Mouse (Mus musculus) urinary bladder, postnatal 25 days (tissue): ENCODE results near the gene Syn3.
"Not testable (repeated sequence)": the region's sequence is repeated elsewhere in the genome, so short reads cannot be mapped to it uniquely, and the experiment has no call there.

Experiments used
- DNase-seq: peaks from one replicate; pipeline ENCODE4 v3.0.0; 2022; ENCODE audit warnings: low spot score

The Syn3 gene

GRCm38 (mm10) chr10:86418345-86418744, 80.4 kb downstream of the Syn3 start:
- DNase-seq: no peak

DNA sequence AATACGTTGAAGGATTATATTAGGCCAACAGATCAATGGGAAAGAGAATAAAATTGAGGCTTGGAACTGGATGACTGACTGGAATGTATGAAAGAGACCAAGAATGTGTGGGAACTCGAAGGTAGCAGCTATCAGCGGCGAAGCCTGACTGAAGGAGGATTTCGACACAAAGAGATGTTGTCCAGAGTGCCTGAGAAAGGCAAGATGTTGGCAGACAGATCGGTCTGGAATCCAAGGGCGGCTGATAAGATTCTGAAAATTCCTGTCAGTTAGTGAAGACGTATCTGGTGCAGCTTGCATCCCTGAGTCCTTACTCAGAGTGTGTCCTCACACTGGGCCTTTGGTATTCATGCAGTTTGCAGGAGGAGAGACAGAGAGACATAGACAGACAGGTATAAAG, 81.9 kb downstream of the Syn3 start:
- DNase-seq: no peak

- DNase-seq: no peak
Measured at GRCm38 (mm10) chr10:86410868-86411267, 87.8 kb downstream of the Syn3 start.

DNA sequence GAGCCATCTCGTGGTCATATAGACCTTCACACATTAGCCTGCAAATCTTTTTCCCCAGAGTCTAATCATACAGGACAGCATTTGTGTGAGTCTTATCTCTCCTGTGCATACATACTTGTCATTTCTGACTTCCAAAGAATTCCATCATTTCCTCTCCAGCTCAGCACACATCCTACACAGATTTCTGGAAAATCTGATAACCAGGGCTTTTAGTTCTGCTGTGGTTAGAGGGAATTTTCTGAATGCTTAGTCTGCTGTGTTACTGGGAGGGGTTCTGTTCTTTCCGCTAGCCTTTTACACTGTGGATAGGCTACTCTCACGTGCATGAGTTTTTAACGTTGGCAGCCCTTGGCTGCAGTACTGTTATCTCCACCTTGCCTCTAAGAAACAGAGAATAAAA, 91.7 kb downstream of the Syn3 start:
- DNase-seq: no peak

DNA sequence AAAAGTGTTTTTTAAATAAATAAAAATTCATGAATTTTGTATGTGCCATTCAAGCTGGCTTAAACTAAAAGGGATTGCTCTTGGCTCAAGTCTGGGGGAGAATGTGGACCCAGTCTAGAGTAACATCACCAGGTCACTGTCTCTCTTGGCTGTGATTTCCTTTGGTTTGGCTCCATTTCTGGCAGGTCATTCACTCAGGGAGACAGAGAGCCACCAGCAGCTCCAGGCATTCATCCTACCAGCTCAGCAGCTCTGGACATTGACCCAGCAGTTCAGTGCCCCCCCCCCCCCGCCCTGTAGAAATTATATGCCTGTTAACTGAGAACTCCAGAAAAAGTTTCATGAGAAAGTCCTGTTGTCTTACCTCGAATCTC, 100.4 kb downstream of the Syn3 start:
- no peak for DNase-seq

GRCm38 (mm10) chr10:86397577-86398346, 100.9 kb downstream of the Syn3 start:
- no peak for DNase-seq

- no peak for DNase-seq
Measured at GRCm38 (mm10) chr10:86392399-86392798, 106.3 kb downstream of the Syn3 start.

- DNase-seq: no peak
Measured at GRCm38 (mm10) chr10:86389913-86390312, 108.8 kb downstream of the Syn3 start.

- DNase-seq: no peak
Measured at GRCm38 (mm10) chr10:86389357-86389756, 109.3 kb downstream of the Syn3 start.

DNA sequence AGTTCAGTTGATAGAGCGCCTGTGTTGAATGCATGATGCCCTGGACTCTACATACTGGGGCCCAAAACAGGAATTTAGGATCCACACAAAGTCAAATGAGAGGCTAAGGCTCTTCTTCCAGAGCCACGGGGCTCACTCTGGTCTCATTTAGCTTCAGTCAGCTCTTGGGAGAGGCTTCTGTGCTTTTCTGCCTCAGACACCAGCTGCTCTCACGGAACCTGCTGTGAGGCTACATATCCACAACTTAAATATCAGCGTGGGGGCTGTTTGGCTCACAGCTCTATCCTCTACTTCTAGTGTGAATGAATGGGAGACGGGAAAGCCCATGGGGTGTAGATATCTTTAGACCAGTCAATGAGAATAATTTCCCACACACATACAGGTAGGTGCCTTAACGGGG, 109.9 kb downstream of the Syn3 start:
- DNase-seq: no peak

GRCm38 (mm10) chr10:86387821-86388440, 110.8 kb downstream of the Syn3 start:
- no peak for DNase-seq

- DNase-seq: no peak
Measured at GRCm38 (mm10) chr10:86386232-86386631, 112.5 kb downstream of the Syn3 start.

DNA sequence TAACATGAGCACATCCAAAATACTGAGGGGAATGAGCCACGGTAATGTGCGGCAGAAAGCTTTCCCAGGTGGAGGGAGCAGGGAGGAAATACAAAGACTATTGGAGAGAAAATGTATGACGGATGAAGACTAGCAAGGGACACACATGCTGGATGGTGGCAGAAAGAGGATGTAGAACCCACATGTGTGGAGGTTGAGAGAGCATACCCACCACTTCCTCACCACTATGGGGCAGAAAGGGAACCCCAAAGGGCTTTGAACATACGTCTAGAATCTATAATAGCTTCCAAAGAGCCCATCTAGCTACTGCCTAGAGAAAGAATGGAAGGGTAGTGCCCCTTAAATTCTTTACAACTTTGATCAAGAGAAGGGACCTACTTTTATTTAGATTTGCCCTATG, 113.0 kb downstream of the Syn3 start:
- DNase-seq: no peak

- DNase-seq: no peak
Measured at GRCm38 (mm10) chr10:86384655-86385054, 114.0 kb downstream of the Syn3 start.

DNA sequence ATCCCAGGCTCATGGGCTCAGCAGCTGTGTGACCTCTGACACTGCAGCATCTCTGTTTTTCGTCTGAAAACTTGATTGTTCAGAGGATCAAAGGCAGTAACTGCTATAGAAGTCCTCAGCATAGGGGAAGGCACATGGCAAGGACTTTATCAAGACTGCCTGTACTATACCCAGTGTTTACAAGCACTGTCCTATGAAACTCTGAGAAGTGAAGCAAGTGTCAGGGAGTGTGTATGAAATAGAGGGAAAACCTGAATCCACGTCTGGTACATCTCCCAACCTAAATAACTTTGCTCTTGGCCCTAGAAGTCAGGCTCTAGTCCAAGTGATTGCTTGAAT, 116.8 kb downstream of the Syn3 start:
- DNase-seq: no peak

DNA sequence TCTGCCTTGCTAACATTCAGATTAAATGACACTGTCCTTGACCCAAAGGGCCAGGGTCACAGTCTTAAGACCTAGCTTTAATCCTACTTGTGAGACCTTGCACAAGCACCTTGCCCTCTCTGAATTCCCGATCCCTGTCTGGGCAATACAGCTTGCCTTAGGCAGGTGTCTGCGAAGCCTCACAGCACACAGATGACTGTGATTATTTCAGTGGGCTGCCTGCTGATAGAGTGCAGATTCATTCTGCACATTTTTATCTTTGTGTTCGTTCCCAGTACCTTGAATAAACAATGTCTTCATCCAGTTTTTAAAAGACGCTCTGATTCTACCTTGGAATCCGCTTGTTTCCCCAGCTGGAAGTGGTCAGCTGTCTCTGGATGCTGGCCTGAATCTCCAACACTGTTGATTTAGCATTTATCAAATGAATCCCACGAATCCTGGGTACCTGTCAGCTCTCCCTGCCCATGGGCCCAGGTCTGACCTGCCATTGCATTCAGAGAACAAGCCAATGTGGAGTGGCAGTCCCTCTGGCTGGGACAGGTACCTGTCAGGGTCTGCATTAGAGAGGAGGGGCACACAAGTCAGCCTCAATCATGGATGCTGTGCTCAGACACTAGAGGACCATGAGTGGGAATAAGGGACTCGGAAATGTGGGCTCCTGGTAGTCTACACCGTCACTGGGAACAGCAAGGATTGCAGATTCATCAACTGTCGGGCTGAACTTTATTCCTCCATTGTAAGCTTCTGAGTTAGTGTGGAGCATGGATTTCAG, 117.4 kb downstream of the Syn3 start:
- no peak for DNase-seq

DNA sequence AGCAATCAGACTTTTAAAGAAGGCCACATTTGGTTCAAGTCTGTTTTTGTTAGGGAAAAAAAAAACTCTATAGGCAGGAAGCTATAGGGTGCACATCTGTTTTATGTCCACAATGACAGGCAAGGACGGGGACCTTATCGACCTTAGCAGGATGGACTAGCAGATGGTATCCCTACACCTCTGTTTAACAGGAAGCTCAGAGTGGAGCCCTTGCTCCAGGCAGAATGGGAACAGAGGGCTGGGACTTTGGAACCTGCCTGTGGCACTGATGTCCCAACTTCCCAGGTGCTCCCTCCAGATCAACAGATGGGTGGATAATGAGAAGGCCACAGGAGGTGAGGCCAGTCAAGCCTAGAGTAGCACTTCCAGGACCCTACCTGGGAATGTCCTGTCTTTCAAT, 118.1 kb downstream of the Syn3 start:
- no peak for DNase-seq

DNA sequence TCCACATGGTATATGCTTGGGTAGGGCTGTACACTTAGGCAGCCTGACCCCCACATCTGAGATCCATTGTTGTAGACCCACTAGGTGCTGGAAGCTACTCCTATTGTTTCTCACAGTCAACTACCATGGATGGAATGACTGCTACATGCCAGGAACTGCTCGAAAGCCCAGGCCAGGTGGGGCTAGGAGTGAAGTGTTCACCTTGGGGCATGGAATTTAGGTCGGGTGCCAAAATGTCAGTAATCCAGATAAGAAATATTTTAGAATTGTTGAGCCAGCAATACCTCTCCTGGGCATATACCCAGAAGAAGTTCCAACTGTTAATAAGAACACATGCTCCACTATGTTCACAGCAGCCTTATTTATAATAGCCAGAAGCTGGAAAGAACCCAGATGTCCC, 119.9 kb downstream of the Syn3 start:
- not testable (repeated sequence) for DNase-seq

DNA sequence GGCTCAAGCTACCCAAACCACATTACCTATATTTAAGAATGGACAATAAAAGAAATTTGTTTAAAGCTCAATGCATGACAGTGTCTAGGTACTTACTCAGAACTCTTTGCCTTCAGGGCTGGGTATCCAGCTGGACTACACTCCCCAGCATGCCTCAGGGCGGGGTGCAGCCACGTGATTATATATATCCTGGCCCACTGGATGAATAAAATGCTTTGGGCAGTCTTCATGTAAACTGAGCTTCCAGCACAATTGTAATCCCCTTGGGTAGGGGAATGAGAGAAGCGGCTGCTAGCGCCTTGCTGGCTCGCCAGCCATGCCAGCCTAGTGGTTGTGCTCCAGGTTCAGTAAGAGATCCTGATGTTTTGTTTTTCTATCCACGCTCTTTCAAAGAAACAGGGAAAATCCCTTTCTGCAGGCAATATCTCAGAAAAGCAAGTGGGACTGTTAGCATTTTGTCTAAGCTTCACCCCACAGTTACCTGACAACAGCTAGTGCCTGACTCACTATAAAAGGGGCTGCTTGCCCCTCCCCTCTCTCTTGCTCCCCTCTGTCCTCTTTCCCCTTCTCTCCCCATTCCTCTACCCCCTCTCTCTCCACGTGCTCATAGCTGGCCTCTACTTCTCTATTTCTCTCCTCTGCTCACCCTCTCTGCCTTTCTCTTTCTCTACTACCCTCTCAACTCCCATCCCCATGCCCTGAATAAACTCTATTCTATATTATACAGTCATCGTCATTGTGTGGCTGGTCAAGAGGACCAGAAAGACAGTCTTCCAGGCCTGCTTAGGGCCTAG, 122.1 kb downstream of the Syn3 start:
- no peak for DNase-seq

- no peak for DNase-seq
Measured at GRCm38 (mm10) chr10:86375903-86376302, 122.8 kb downstream of the Syn3 start.

DNA sequence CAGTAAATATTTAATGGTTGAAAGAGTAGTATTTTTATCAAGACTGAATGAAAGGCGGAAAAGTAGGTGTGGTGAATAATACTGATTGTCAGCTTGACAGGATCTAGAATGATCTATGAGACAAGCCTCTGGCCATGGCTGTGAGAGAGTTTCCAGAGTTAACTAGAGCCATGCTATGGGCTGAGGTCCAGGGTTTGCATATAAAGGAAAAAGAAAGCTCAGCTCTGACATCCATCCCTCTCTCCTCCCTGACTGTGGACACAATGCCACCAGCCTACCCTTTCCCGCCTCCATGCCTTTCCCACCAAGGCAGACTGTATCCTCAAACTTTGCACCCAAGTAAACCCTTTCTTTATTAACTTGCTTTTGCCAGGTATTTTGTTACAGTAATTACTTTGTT, 124.6 kb downstream of the Syn3 start:
- DNase-seq: no peak

GRCm38 (mm10) chr10:86371561-86371960, 127.1 kb downstream of the Syn3 start:
- no peak for DNase-seq

DNA sequence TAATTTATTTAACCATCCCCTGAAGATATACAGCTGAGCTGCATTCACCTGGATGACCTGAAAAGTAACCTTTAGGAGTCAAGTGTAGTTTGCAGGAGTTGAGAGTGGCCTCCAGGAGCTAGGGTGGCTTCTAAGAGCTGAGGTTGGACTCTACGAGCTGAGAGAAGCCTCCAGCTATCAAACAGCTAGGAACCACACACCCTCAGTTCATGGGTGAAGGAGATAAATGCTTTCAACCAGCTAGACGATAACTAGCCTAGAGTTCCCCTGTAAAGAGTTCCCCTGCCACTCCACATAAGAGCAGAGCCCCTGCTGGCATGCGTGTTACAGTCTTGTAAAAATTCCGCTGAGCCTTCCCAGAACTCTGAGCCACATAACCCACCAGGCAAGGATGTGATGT, 129.3 kb downstream of the Syn3 start:
- DNase-seq: no peak
